Mouse (Mus musculus) liver, postnatal 0 days (tissue): ENCODE results near the gene Faap100. TPM values are rescaled to one million over a fixed set of nuclear protein-coding genes. Genes with fewer than 3 reads are reported as not detected.

Source experiments
- ATAC-seq: fragments of 200-750 bp; cut with Nextera tagmentation; 2 replicates; pipeline ENCODE4 v1.8.0; 2017; ENCODE audit warnings: mild to moderate bottlenecking, moderate library complexity
- DNase-seq: peaks from one replicate; pipeline ENCODE4 v3.0.0-alpha.2; 2016
- H3K27ac ChIP-seq: fragments of 300-500 bp; sonication (generic); 2 replicates; pipeline ENCODE4 v1.5.1; 2014; ENCODE audit warnings: antibody characterized with exemption, moderate library complexity, mild to moderate bottlenecking, low read depth
- H3K27me3 ChIP-seq: fragments of 300-500 bp; sonication (generic); 2 replicates; pipeline ENCODE4 v1.6.1; 2014; ENCODE audit warnings: low read length, control low read depth, mixed read lengths; ENCODE audit not compliant: insufficient read depth
- H3K36me3 ChIP-seq: fragments of 300-500 bp; sonication (generic); replicated peaks from 2 replicates; pipeline ENCODE4 v1.6.1; 2014; ENCODE audit warnings: mild to moderate bottlenecking, control low read depth, low read length, moderate library complexity, mixed read lengths; ENCODE audit not compliant: insufficient read depth
- H3K4me1 ChIP-seq: fragments of 300-500 bp; sonication (generic); 2 replicates; pipeline ENCODE4 v1.6.1; 2014; ENCODE audit warnings: antibody characterized with exemption, mild to moderate bottlenecking, control low read depth; ENCODE audit not compliant: insufficient read depth
- H3K4me2 ChIP-seq: fragments of 300-500 bp; sonication (generic); 2 replicates; pipeline ENCODE4 v1.6.1; 2014; ENCODE audit warnings: low read depth, mild to moderate bottlenecking, low read length, moderate library complexity, mixed read lengths
- H3K4me3 ChIP-seq: fragments of 300-500 bp; sonication (generic); 2 replicates; pipeline ENCODE4 v1.5.1; 2014; ENCODE audit warnings: low read depth, low read length
- H3K9ac ChIP-seq: fragments of 300-500 bp; sonication (generic); replicated peaks from 2 replicates; pipeline ENCODE4 v1.6.1; 2014; ENCODE audit warnings: mild to moderate bottlenecking, moderate library complexity
- H3K9me3 ChIP-seq: fragments of 300-500 bp; sonication (generic); 2 replicates; pipeline ENCODE4 v1.6.1; 2016; ENCODE audit warnings: mild to moderate bottlenecking, control low read depth, low read length, mixed read lengths
- CTCF ChIP-seq: sonication (generic); IDR thresholded peaks from 2 replicates; pipeline ENCODE4 v1.5.1; 2016; ENCODE audit warnings: antibody characterized with exemption, low read depth
- EP300 ChIP-seq: IDR thresholded peaks from 2 replicates; pipeline ENCODE4 v1.6.1; 2016; ENCODE audit warnings: antibody characterized with exemption, low read depth, mild to moderate bottlenecking
- WGBS: fragments of 180-500 bp; shearing (Covaris S2); extraction: QIAGEN DNeasy Blood & Tissue Kit; methylation state at CpG from one replicate; pipeline ENCODE4 v1.1.7; 2014; ENCODE audit not compliant: insufficient replicate concordance; 5-methylcytosine and 5-hydroxymethylcytosine counted together
- polyA plus RNA-seq: library from polyadenylated mRNA; unstranded; fragments of >200 nt; fragmentation: Nextera tagmentation; extraction: Ambion mirVana; gene quantifications from 2 replicates; pipeline ENCODE4 v1.2.1, GENCODE M21; 2015

The Faap100 gene
- polyA plus RNA-seq, 1 experiment from 2014 or later: 5.8 TPM

DNA sequence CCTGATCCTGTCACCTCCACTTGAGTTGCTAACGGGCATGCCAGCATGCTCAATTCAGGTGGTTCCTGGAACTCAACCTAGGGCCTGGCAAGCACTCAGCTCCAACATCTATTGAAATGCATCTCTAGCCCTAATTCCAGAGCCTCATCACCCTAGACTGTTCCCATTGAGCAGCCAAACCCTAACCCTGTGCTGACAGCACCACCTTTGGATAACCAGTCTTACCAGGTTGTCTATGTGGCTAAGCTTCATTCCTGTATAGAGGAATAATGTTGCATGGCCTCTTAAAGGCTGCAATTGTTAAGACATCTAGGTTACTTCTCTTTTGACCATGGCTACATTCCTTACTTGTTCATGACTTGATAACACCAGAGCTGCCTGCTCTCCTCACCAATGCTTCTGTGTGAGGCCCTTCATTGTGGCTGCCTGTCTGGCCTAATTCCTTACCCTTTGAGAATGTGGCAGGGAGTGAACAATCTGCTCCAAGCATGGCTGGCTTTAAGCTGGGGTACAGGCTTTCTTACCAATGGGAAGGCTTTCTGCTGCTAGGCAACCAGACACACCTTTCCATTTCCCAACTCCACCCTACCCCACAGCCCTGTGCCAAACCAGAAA is 33.4 kb downstream of the Faap100 start:
- Histone ChIP-seq H3K4me1 (peaks cover 17% of the 10 kb centered on the region), H3K4me2 (peak overlapping the region; percentile 27; the same call in 1 of the 2 replicates), H3K9me3 (no peaks in the 10 kb centered on the region), H3K4me3 (peak overlapping the region; percentile 2; the same call in 1 of the 2 replicates), H3K9ac (no peak overlapping the region), H3K27ac (no peak overlapping the region), H3K27me3 (no peaks in the 10 kb centered on the region), H3K36me3 (peaks cover 10% of the 10 kb centered on the region)
- ATAC-seq (no peak), DNase-seq (peak; percentile 19)
- WGBS: 69% methylated on average over 1 of the region's 1 CpGs
- TF ChIP-seq CTCF: no peak
- TF ChIP-seq EP300: no peak

GRCm38 (mm10) chr11:120344310-120344920 is 34.1 kb downstream of the Faap100 start:
- DNase-seq: peak; percentile 10
- peaks cover 14% of the 10 kb centered on the region for H3K4me1 ChIP-seq
- no peak for TF ChIP-seq EP300
- no peak for TF ChIP-seq CTCF
- H3K27me3 ChIP-seq: no peaks in the 10 kb centered on the region
- peaks cover 10% of the 10 kb centered on the region for H3K36me3 ChIP-seq
- no peaks in the 10 kb centered on the region for H3K9me3 ChIP-seq
- 70% methylated on average over 5 of the region's 5 CpGs for WGBS
- H3K4me3 ChIP-seq: no peak overlapping the region
- H3K4me2 ChIP-seq: no peak overlapping the region
- H3K27ac ChIP-seq: no peak overlapping the region; the same call in 1 of the 2 replicates
- H3K9ac ChIP-seq: no peak overlapping the region
- ATAC-seq: no peak

GRCm38 (mm10) chr11:120343519-120344309 is 34.9 kb downstream of the Faap100 start:
- TF ChIP-seq CTCF (no peak), EP300 (no peak)
- DNase-seq (peak; percentile 15), ATAC-seq (no peak)
- no peak overlapping the region for H3K27ac ChIP-seq
- H3K4me3 ChIP-seq: no peak overlapping the region
- no peak overlapping the region for H3K4me2 ChIP-seq
- H3K4me1 ChIP-seq: peaks cover 7% of the 10 kb centered on the region
- no peak overlapping the region for H3K9ac ChIP-seq
- H3K36me3 ChIP-seq: peaks cover 10% of the 10 kb centered on the region
- WGBS: 63% methylated on average over 5 of the region's 5 CpGs
- no peaks in the 10 kb centered on the region for H3K27me3 ChIP-seq
- H3K9me3 ChIP-seq: no peaks in the 10 kb centered on the region

DNA sequence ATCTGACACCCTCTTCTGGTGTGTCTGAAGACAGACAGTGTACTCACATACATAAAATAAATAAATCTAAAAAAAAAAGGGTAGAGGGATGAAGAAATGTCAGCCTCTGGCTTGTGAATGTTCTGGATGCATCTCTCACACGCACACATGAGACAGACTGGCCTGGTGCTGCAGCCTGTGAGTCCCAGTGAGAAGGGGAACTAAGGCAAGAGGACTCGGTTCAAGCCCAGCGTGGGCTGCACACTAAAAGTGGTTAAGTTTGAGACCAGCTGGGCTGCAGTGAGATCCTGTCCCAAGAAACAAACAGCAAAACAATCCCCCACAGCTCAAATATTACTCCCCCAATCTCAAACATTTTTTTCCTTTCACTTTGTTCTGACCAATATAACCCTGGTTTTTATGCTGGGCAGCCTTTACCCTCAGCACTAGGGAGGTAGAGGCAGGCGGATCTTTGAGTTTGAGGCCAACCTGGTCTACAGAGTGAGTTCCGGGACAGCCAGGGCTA is 35.9 kb downstream of the Faap100 start:
- H3K9me3 ChIP-seq: no peaks in the 10 kb centered on the region
- WGBS: 76% methylated on average over 5 of the region's 5 CpGs
- no peak for TF ChIP-seq CTCF
- TF ChIP-seq EP300: no peak
- H3K4me3 ChIP-seq: no peak overlapping the region
- H3K4me2 ChIP-seq: no peak overlapping the region
- ATAC-seq (no peak), DNase-seq (peak; percentile 11)
- no peaks in the 10 kb centered on the region for H3K27me3 ChIP-seq
- H3K9ac ChIP-seq: no peak overlapping the region
- H3K36me3 ChIP-seq: peaks cover 10% of the 10 kb centered on the region
- no peak overlapping the region for H3K27ac ChIP-seq
- peaks cover 6% of the 10 kb centered on the region for H3K4me1 ChIP-seq

DNA sequence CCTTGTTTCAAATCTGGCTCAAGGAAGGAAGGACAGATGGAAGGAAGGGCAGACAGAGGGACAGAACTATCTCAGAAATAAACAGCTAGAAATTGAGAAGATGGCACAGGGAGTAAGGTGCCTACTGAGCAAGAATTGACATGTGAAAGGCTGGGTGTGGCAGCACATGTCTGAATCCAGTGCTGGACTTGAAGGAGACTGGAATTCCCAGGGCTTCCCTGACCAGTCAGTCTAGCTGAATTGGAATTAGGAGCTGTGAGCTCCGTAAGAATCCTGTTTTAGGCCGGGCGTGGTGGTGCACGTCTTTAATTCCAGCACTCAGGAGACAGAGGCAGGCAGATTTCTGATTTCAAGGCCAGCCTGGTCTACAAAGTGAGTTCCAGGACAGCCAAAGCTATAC is 36.9 kb downstream of the Faap100 start:
- Histone ChIP-seq H3K27ac (no peak overlapping the region), H3K4me2 (no peak overlapping the region), H3K9me3 (no peaks in the 10 kb centered on the region), H3K9ac (no peak overlapping the region), H3K4me1 (peaks cover 6% of the 10 kb centered on the region), H3K27me3 (no peaks in the 10 kb centered on the region), H3K36me3 (peaks cover 9% of the 10 kb centered on the region), H3K4me3 (no peak overlapping the region)
- DNase-seq (peak; percentile 8), ATAC-seq (no peak)
- 86% methylated on average over 4 of the region's 4 CpGs for WGBS
- TF ChIP-seq EP300 (no peak), CTCF (no peak)

GRCm38 (mm10) chr11:120339978-120340513 is 38.5 kb downstream of the Faap100 start:
- Histone ChIP-seq H3K27ac (peak overlapping the region; percentile 81), H3K9me3 (no peaks in the 10 kb centered on the region), H3K4me3 (no peak overlapping the region), H3K27me3 (no peaks in the 10 kb centered on the region), H3K36me3 (peaks cover 2% of the 10 kb centered on the region), H3K4me1 (peaks cover 6% of the 10 kb centered on the region; the same call in 1 of the 2 replicates), H3K9ac (no peak overlapping the region; the same call in 1 of the 2 replicates), H3K4me2 (peak overlapping the region; percentile 55)
- ATAC-seq (peak; percentile 81), DNase-seq (peak; percentile 56)
- 35% methylated on average over 10 of the region's 10 CpGs for WGBS
- TF ChIP-seq EP300: peak; percentile 39; the same call in 1 of the 2 replicates
- no peak for TF ChIP-seq CTCF
